Mouse (Mus musculus) cerebellum, adult 2 months (tissue): ENCODE measurements around the gene Dgkz.

ENCODE experiments used
- CTCF ChIP-seq: fragments of 200-500 bp; IDR thresholded peaks from 2 replicates; pipeline ENCODE4 v1.5.1; 2011; ENCODE audit warnings: low read depth, mild to moderate bottlenecking, control low read depth, low read length, moderate library complexity, borderline replicate concordance; ENCODE audit not compliant: insufficient read depth
- POLR2A ChIP-seq: fragments of 200-500 bp; IDR thresholded peaks from 2 replicates; pipeline ENCODE4 v1.6.1; 2011; ENCODE audit warnings: low read length, control low read depth, borderline replicate concordance; ENCODE audit not compliant: insufficient read depth

GRCm38 (mm10) chr2:92025202-92025601 is 49.5 kb upstream of the Dgkz start:
- TF ChIP-seq POLR2A = no peak
- no peak for TF ChIP-seq CTCF
